Mouse (Mus musculus) cortical plate, adult 2 months (tissue): ENCODE measurements at regions not wholly inside any gene's neighbourhood (a gene's known extent, or its start where the extent isn't known, plus 50 kb on each side); places are given as distances from the start of the nearest gene placed in this dataset.

ENCODE experiments used
- CTCF ChIP-seq: fragments of 200-500 bp; IDR thresholded peaks from 2 replicates; pipeline ENCODE4 v1.5.1; 2011; ENCODE audit warnings: mild to moderate bottlenecking, control low read depth, low read length; ENCODE audit not compliant: insufficient read depth; ENCODE audit errors: extremely low read depth
- POLR2A ChIP-seq: fragments of 200-500 bp; IDR thresholded peaks from 2 replicates; pipeline ENCODE4 v1.6.1; 2011; ENCODE audit warnings: mild to moderate bottlenecking, low read length, control low read depth; ENCODE audit not compliant: insufficient read depth; ENCODE audit errors: extremely low read depth

DNA sequence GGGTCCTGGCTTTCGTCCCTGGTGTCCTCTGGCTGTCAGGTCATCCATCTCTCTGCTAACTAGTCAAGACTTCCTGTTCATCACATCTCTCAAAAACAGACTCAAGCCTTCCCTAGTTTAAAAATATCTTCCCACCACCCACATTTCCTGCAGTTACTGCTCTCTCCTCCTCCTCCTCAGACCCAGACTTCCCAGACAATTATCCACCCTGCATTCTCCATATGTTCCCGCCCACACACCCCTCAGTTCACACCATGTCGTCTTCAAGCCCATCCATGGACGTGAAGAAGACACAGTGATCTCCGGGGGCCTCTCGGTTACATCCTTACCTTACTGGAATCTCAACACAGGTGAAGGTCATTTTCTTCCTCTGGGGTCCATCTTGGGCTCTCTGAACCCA lies 444.4 kb downstream of the Pdcd6ip start:
- TF ChIP-seq CTCF (no peak), POLR2A (no peak)
